Mouse (Mus musculus) neural tube, embryonic 11.5 days (tissue): ENCODE results near the gene Cstad. TPM values are rescaled to one million over a fixed set of nuclear protein-coding genes. Genes with fewer than 3 reads are reported as not detected.

ENCODE experiments used
- ATAC-seq: fragments of 200-750 bp; cut with Nextera tagmentation; 2 replicates; pipeline ENCODE4 v1.8.0; 2017; ENCODE audit warnings: moderate number of reproducible peaks, mild to moderate bottlenecking, moderate TSS enrichment, moderate library complexity; ENCODE audit not compliant: insufficient read depth, low FRiP score, low TSS enrichment
- DNase-seq: peaks from one replicate; pipeline ENCODE4 v3.0.0-alpha.2; 2015; ENCODE audit warnings: low spot score
- H3K27ac ChIP-seq: fragments of 300-500 bp; sonication (generic); 2 replicates; pipeline ENCODE4 v1.5.1; 2014; ENCODE audit warnings: low read depth, mild to moderate bottlenecking, low read length
- H3K27me3 ChIP-seq: fragments of 300-500 bp; sonication (generic); 2 replicates; pipeline ENCODE4 v1.6.1; 2014; ENCODE audit warnings: mild to moderate bottlenecking, low read length, mixed read lengths; ENCODE audit not compliant: control insufficient read depth, insufficient read depth
- H3K36me3 ChIP-seq: fragments of 300-500 bp; sonication (generic); 2 replicates; pipeline ENCODE4 v1.6.1; 2014; ENCODE audit warnings: mild to moderate bottlenecking, low read length, moderate library complexity, mixed read lengths; ENCODE audit not compliant: control insufficient read depth, insufficient read depth
- H3K4me1 ChIP-seq: fragments of 300-500 bp; sonication (generic); 2 replicates; pipeline ENCODE4 v1.6.1; 2014; ENCODE audit warnings: low read length, mixed read lengths; ENCODE audit not compliant: control insufficient read depth, insufficient read depth
- H3K4me2 ChIP-seq: fragments of 300-500 bp; sonication (generic); 2 replicates; pipeline ENCODE4 v1.6.1; 2014; ENCODE audit warnings: low read depth, mild to moderate bottlenecking, moderate library complexity
- H3K4me3 ChIP-seq: fragments of 300-500 bp; sonication (generic); 2 replicates; pipeline ENCODE4 v1.5.1; 2014; ENCODE audit warnings: low read depth, low read length
- H3K9ac ChIP-seq: fragments of 300-500 bp; sonication (generic); 2 replicates; pipeline ENCODE4 v1.6.1; 2014; ENCODE audit warnings: mild to moderate bottlenecking, low read length
- H3K9me3 ChIP-seq: fragments of 300-500 bp; sonication (generic); 2 replicates; pipeline ENCODE4 v1.6.1; 2016; ENCODE audit warnings: low read length; ENCODE audit not compliant: control insufficient read depth
- WGBS: fragments of 180-500 bp; shearing (Covaris S2); extraction: QIAGEN DNeasy Blood & Tissue Kit; methylation state at CpG from one replicate; pipeline ENCODE4 v1.1.7; 2014; 5-methylcytosine and 5-hydroxymethylcytosine counted together
- polyA plus RNA-seq: library from polyadenylated mRNA; unstranded; fragments of >200 nt; fragmentation: Nextera tagmentation; extraction: Ambion mirVana; gene quantifications from 2 replicates; pipeline ENCODE4 v1.2.1, GENCODE M21; 2014

The Cstad gene
- polyA plus RNA-seq, 1 experiment from 2014 or later, result 0.48 TPM

DNA sequence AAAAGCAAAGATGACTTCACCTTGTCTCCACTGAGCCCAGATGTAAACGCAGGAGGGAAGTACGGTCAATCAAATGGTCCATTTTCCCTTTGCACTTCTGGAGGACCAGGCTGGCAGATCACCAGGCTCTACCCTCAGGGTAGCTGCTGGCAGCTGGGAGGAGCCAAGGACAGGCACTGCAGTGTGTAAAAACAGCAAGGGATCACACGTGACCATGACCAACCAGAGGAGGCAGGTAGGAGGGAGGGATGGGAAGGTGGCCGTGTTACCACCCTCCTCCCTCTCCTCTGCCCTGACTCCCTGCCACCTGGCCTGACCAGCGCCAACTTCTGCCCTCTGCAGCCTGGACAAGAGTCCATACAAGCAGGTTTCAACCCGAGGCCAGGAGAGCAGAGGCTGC lies 59.7 kb downstream of the Cstad start:
- 0 out of 2 replicates have a peak overlapping the region, but pooled peaks have one; percentile 8 for H3K27ac ChIP-seq
- no peaks in the 10 kb centered on the region for H3K36me3 ChIP-seq
- no peak overlapping the region for H3K9ac ChIP-seq
- DNase-seq, result no peak
- 80% methylated on average over 6 of the region's 6 CpGs for WGBS
- H3K4me1 ChIP-seq, result peaks cover 49% of the 10 kb centered on the region
- H3K27me3 ChIP-seq, result peaks cover 12% of the 10 kb centered on the region; the same call in 1 of the 2 replicates
- ATAC-seq, result no peak
- no peak overlapping the region for H3K4me3 ChIP-seq
- no peak overlapping the region for H3K4me2 ChIP-seq
- H3K9me3 ChIP-seq, result no peaks in the 10 kb centered on the region

DNA sequence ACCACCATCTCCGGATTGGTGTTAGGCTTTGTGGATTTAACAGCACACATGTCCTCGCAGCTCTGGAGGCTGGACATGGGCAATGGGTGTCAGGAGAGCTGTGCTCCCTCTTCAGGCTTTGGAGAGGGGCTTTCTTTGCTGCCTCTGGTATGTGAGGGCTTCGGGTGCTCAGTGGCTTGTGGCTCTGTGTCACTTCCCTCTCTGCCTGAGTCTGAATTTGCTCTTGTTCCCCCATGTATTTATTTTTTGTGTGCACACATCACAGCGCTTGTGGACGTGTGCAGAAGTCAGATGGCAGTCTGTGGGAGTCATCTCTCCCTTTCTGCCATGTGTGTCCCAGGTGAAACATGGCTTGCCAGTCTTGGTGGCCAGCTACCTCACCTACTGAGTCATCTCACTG lies 60.9 kb downstream of the Cstad start:
- ATAC-seq, result no peak
- no peak overlapping the region for H3K4me2 ChIP-seq
- peaks cover 60% of the 10 kb centered on the region for H3K4me1 ChIP-seq
- no peak for DNase-seq
- H3K9me3 ChIP-seq, result no peaks in the 10 kb centered on the region
- H3K4me3 ChIP-seq, result no peak overlapping the region
- H3K27me3 ChIP-seq, result peaks cover 12% of the 10 kb centered on the region; the same call in 1 of the 2 replicates
- no peak overlapping the region for H3K27ac ChIP-seq
- WGBS, result 82% methylated on average over 5 of the region's 5 CpGs
- no peaks in the 10 kb centered on the region for H3K36me3 ChIP-seq
- no peak overlapping the region for H3K9ac ChIP-seq

DNA sequence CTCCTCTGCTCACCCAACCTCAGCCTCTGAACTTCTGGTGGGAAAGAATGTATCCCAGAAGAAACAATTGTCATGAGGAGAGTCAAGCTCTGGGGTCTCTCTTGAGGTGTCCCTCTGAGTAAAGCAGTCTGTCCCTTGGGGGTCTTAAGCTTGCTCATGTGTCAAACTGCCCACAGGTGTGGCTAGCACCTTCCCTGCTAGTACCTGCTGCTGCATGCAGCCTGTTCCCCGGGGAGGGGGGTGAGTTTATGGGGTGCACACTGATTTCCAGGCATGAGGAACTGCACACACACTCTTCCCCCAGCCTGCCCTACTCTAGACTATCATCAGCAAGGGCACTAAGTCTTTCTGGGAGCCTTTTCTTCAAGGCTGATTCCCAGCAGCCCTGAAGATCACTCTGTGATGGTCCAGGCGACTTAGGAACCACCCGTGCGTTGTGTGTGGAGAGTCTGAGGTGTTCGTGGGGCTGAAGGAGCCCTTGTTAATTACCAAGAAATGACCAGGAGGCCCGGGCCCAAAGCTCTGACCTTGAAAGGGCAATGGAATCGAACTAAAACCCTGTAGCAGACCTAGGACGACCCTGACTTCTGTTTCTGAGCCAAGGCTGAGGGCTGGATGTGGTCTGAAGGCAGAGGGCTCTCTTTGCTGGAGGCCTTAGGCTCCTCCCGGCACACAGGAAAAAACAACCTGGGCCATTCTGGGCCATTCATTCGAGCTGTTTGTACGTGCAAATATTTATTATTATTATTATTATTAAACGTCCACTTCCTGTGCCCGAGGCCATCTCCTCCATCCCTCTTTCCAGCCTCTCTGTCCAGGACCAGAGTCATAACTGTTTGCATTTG lies 62.1 kb downstream of the Cstad start:
- 44% methylated on average over 13 of the region's 13 CpGs for WGBS
- no peak overlapping the region for H3K4me2 ChIP-seq
- peaks cover 12% of the 10 kb centered on the region; the same call in 1 of the 2 replicates for H3K27me3 ChIP-seq
- H3K4me3 ChIP-seq, result no peak overlapping the region
- DNase-seq, result no peak
- peak overlapping the region; percentile 40; the same call in 1 of the 2 replicates for H3K9ac ChIP-seq
- no peaks in the 10 kb centered on the region for H3K36me3 ChIP-seq
- H3K9me3 ChIP-seq, result no peaks in the 10 kb centered on the region
- H3K27ac ChIP-seq, result peak overlapping the region; percentile 98
- peaks cover 53% of the 10 kb centered on the region for H3K4me1 ChIP-seq
- ATAC-seq, result no peak

DNA sequence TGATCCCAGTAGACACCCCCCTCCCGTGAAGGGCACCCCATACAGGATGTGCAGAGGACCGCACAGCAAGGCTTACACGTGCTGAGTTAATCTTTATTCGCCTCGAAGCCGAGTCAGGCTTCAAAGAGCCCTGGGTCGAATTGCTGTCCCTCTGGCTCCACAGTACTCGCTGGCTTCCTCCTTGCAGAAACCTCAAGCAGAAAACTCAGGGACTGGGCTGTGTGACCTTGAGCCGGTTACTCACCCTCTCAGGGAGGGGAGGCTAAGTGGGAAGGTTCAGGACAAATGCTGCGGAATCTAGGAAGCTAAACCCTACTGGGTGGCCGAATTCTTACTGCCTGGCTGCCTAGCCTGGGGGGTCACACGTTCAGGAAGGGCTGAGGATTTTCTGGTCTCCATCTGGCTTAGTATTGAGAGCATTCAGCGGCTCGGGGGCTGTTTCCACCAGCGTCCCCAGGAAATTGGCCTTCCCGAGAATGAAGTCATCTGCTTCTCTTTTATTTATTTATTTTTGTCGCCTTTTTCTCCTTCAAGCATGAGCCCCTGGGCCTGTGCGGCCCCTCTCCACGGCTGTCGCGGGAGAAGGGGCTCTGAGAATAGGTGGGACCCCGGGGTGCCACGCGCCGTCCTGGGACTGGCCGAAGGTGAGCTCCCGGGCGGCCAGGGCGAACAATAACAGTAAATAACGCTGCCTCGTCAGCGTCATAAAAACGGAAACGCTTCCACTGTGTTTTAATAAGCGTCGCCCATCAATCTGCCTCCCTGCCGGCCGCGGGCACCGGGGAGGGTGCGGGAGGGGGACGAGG lies 63.0 kb downstream of the Cstad start:
- WGBS, result 1% methylated on average over 42 of the region's 42 CpGs
- peak; percentile 36 for ATAC-seq
- Histone ChIP-seq H3K9ac (peak overlapping the region; percentile 40), H3K9me3 (no peaks in the 10 kb centered on the region), H3K27ac (peak overlapping the region; percentile 98), H3K36me3 (no peaks in the 10 kb centered on the region), H3K27me3 (peaks cover 12% of the 10 kb centered on the region; the same call in 1 of the 2 replicates), H3K4me3 (peak overlapping the region; percentile 14; the same call in 1 of the 2 replicates), H3K4me2 (peak overlapping the region; percentile 45), H3K4me1 (peaks cover 45% of the 10 kb centered on the region)
- no peak for DNase-seq

DNA sequence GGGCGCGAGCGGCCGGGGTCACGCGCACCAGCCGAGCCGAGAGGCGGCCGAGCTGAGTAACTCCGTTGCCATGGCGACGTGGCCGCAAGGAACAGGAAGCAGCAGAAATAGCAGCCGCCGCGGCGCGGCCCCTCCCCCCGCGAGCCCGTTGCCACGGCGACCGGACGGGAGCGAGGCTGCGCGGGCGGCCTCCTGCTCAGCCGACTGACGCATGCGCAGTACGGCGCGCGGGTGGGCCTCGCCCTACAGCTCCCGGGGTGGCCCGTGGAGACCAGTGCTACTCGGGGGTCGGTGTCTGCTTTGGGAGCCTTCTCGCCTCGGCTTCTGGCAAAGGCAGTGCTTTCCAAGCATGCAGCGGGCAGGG lies 63.6 kb downstream of the Cstad start:
- Histone ChIP-seq H3K9ac (peak overlapping the region; percentile 58), H3K4me2 (peak overlapping the region; percentile 45), H3K9me3 (no peaks in the 10 kb centered on the region), H3K36me3 (no peaks in the 10 kb centered on the region), H3K27me3 (peaks cover 12% of the 10 kb centered on the region; the same call in 1 of the 2 replicates), H3K27ac (peak overlapping the region; percentile 98), H3K4me1 (peaks cover 41% of the 10 kb centered on the region), H3K4me3 (no peak overlapping the region; the same call in 1 of the 2 replicates)
- 0% methylated on average over 32 of the region's 45 CpGs for WGBS
- DNase-seq (peak; percentile 99), ATAC-seq (peak; percentile 75)

Other genes starting within 250 kb of the Cstad start
- 58.2 and 61.6 TPM in 2 replicates for gene Sh3glb2, start 235.7 kb upstream of the Cstad start, polyA plus RNA-seq
- 23.2 and 27.5 TPM in 2 replicates for gene Miga2, start 230.8 kb upstream of the Cstad start, polyA plus RNA-seq
- gene Dolpp1, start 202.8 kb upstream of the Cstad start, polyA plus RNA-seq, result 48.6 and 51.1 TPM in 2 replicates
- 27.4 and 29.1 TPM in 2 replicates for gene Crat, start 179.2 kb upstream of the Cstad start, polyA plus RNA-seq
- gene Ptpa, start 179.0 kb upstream of the Cstad start, polyA plus RNA-seq, result 63.2 and 64.2 TPM in 2 replicates
- gene Ier5l, start 120.8 kb upstream of the Cstad start, polyA plus RNA-seq, result 10.5 and 11.9 TPM in 2 replicates
- gene 1700001O22Rik, start 208.6 kb downstream of the Cstad start, polyA plus RNA-seq, result 1.8 and 2.5 TPM in 2 replicates
- gene Ntmt1, start 212.8 kb downstream of the Cstad start, polyA plus RNA-seq, result 110 and 111 TPM in 2 replicates
- 32.3 and 36.9 TPM in 2 replicates for gene Asb6, start 235.3 kb downstream of the Cstad start, polyA plus RNA-seq
- 8.9 and 13.8 TPM in 2 replicates for gene Prrx2, start 239.9 kb downstream of the Cstad start, polyA plus RNA-seq